Mouse (Mus musculus) urinary bladder, postnatal 36 days (tissue): ENCODE measurements around the gene Wnt7b.

ENCODE experiments used
- DNase-seq, 2 experiments: peaks; one replicate each; pipeline ENCODE4 v3.0.0; 2022; ENCODE audit warnings: low spot score in 2 of 2, mixed read lengths in 1 of 2

Gene Wnt7b

DNA sequence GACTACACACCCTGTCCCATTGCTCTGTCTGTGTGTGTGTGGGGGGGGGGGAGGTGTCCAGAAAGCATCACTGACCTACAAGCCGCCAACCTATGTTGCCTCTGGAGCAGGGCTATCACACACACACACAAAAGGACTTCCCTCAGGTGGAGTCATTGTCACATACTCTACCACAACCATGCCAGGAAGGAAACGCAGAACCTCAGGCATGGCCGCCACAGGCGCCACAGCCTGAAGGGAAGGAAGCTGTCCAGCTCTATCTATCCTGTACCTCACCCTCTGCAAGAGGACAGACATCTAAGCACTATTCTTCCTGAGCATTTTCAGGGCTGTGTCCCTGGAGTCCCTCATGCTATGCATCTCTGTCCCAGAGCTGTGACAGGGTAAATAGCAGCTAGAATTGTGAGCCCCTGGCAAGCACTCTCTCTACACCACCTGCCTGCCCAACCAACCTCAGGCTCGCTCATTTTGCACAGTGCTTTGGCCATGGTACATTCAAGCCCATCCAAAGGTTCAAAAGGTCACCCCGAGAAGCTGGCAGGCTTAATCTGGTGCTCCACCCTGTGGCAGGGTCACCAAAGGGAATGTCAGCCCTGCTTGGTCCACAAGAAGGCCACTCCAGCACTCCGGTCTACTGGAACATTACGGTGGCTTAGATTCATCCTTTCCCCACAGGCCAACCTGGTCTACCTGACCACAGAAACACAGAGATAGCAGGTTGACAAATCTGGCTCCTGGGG, 12.1 kb downstream of the Wnt7b start:
- DNase-seq = no peak

DNA sequence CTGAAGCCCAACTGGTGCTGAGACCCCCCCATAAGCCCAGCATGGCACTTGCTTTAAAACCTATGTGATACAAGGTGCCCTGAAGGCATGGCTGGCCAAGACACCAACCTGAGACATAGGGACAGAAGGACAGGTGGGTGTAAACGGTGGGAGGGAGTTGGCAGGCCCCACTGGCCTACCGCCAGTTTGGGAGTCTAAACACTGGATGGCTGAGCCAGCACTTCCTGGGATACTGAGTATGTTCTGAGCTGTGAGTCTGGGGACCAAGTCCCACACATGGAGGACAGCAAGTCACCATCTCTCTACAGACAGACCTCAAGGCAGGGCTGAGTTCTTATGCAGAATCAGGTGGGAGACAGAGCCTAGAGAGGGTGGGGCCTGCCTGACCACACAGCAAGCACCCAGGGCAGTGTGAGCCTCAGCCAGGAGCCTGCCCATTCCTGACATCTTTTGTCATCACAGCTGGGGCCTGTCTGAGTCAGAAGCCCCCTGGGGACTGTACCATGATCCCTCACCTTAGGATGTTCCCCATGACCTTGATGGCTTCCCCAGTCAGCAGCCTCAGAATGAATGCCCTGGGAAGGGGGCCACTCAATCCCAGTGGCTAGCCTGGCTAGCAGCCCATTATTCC, 13.0 kb downstream of the Wnt7b start:
- DNase-seq = no peak

DNA sequence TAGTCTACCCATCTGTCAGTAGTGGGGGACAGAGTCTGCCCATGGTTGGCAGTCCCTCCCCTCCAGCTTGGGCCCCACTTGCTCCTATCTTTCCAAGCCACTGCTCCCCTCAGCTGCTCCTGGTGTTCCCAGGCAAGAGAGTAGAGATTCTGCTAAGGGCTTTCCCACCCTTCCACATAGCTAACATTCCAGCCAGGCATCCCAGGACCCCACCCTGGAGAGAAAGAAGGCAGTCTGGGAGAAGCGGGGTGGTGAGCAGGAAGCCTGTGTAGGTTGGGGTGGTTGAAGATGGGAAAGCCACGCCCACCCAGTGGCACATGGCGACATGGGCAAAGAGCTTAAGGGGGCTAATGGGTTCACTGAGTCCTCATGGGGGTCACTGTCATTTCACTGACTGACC, 13.9 kb downstream of the Wnt7b start:
- no peak for DNase-seq

DNA sequence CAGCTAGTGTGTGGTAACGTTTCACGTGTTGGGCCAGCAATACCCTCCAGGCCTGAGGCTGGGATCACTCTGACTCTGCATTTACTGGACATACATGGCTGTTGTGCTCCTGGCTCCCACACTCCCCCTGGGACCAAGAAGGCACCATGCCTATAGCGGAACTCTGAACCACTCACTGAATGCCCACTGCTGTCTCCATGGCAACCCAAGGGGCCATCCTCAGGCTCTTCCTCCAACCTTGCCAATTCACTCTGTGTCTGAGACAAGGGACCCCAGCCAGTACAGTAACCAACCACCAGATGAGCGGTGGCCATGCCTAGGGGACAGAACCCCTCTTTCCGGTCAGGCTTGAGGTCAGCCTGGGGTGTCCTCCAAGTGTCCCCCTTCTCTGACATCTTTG, 17.3 kb downstream of the Wnt7b start:
- DNase-seq = no peak

DNA sequence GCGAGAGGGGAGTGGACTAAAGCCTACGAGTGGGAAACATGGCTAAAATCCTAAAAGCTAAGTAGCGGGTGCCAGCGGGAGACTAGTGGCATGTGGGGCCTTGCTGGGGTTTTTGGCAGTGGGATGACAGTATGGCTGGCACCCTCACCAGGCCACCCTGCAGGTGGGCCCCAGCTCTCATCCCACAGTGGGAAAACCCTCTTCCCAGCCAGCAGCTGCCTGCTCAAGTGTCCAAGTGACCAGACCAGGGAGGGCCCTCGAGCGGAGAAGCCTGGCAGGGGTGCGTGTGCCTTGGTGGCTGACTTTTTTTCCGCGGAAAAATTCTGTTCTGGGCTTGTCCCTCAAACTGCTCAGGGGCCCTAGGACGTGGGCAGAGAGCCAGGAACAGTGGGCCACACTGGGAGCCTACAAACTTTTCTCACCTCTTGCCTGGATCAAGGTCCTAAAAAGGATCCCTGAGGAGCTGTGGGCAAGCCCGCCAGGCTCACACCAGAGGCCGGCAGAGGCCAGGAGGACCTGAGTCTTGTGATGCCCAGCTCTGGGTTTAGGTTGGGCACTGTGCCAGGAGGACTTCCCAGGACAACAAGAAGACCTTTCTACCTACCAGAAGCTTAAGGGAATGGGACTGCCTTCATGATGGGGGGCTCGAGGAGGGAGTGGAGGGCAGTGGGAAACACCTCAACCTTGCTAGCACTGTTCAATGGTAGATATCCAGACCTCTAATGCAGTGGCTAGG, 18.1 kb downstream of the Wnt7b start:
- DNase-seq = no peak

DNA sequence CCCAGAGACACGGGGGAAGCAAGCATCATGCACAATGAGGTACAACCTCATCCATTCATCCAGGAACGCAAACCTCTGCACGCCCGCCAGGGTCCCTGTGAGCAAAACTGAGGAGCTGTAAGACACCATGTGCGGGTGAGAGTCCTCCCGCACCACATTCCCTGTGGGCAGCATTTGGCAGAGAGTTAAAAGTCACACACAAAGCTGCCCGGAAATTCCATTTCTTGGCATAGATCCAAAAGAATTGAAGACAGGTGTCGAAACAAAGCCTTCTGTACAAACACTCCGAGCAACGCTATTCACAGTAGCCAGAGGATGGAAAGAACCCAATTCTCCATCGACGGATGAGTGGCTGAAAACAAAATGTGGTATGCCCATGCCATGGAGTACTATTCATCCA, 20.3 kb downstream of the Wnt7b start:
- DNase-seq = no peak

GRCm38 (mm10) chr15:85560830-85561229, 21.4 kb downstream of the Wnt7b start:
- DNase-seq = no peak

DNA sequence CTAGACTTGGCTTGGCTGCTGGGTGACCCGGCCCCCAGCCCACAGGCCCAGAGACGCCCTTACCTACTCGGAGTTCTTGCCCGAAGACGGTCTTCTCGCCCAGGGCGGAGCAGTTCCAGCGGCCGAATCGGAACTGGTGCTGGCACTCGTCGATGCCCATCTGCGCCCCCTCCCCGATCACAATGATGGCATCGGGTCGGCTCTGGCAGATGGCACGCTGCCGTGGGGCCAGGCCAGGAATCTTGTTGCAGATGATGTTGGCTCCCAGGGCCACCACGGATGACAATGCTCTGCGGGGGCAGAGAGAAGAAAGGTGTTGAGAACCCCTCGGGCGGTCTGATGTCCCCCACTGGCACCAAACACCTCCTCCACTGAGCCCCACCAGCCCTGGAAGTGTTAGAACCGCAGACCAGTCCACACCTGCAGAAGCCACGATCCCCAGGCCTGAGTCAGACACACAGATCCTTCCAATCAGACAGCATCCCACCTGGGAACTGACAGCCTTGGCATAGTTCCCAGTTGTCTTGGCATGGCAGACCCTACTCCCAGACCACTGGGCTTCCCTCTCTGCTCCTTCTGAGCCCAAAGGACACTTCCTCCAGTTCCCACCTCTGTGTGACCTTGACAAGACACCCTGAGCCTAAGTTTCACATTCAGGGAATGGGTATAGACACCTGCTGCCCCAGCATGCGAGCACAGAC, 23.3 kb downstream of the Wnt7b start:
- DNase-seq = no peak

GRCm38 (mm10) chr15:85555799-85556198, 26.5 kb downstream of the Wnt7b start:
- DNase-seq = peak in 1 of 2 experiments; percentile 50

DNA sequence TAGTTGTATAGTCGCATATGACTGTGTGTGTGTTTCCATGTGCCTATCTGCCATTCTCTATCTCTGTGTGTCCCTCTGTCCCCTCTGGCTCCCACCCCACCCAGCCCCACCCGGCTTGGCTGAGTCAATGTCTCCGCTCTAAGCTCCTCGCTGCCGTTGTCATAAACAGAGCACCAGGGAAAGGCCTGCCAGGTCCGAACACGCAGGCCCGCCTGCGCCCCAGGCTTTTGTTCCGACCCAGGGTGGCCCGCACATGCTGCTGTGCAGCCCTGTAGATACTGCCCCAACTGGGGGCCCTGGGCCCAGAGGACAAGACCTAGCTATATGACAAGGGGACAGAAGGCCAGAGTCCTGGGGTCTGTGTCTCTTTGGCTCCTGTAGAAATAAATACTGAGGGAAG, 28.9 kb downstream of the Wnt7b start:
- peak; percentile 48 to 63 for DNase-seq

DNA sequence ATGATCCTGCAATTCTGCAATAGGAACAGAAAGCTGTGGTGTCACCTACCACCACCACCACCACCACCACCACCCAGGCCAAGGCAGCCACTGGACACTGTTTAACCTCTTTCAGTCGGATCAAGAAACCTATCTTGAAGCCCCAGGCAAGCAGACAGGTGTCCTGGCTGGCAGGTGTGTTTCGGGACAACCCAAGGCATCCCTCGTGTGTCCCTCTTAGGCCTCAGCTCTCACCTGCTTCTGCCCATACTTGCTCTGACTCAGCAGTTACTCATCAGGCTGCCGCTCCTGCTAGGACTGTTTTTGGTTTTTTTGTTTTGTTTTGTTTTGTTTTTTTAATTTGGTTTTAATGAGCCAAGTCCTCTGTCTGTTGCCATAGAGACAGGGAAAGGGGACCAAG, 35.8 kb downstream of the Wnt7b start:
- DNase-seq = no peak

DNA sequence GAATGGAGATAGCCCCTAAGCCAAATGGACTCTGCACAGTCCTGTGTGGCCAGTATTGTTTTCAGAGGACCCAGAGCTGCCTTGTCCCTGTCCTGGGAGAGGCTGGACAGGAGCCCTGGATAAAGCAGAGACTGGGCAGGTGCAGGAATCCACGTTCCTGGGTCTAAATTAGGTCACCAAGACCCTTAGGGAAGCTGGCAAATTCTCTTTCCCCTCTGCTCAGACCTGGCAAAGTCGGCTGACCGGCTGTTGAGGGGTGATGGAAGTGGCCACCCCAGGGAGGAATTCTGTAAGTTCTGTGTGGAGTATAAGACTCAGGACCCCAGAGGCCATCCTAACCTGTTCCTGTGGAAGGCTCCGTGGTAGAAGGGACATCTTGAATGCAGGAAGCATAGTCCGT, 36.9 kb downstream of the Wnt7b start:
- no peak for DNase-seq

GRCm38 (mm10) chr15:85538170-85538569, 44.1 kb downstream of the Wnt7b start:
- no peak for DNase-seq

GRCm38 (mm10) chr15:85537151-85537550, 45.1 kb downstream of the Wnt7b start:
- DNase-seq = no peak

- no peak for DNase-seq
Measured at GRCm38 (mm10) chr15:85534646-85535045, 47.6 kb downstream of the Wnt7b start.

DNA sequence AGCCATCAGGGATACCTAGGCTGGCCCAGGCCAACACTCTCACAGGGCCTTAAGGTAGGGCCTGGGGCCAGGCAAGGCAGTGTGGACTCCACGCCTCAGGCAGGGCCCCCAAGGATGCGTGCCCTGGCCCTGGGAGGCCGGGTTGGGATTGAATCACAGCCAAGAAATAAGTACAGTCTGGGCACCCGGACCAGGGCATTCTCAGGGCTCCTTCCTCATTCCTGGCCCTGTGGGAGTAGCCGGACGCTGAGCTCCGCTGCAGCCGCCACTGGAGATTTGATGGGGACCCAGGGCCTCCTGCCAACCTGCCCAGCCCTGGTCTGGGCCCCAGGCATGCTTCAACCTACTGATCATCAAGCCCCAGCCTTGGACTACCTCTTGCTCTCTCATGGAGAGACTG, 48.1 kb downstream of the Wnt7b start:
- DNase-seq = no peak

GRCm38 (mm10) chr15:85532063-85532462, 50.2 kb downstream of the Wnt7b start:
- DNase-seq = no peak

DNA sequence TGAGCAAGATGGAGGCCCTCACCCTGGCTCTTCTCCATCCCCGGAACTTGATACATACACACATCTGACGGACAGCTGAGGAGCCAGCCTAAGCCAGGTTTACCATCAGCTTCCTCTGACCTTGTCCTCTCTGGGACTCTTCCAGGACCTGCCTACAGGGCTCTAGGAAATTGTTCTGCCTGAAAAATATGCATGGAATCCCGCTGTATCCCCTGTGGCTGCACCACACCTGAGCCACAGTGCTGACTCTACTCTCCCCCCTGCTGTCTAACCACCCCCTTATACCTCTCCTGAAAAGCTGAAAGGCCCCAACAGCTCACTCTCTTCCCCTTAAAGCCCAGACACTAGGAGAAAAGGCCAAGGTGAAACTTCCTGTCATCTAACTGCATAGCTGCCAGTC, 52.4 kb downstream of the Wnt7b start:
- no peak for DNase-seq

DNA sequence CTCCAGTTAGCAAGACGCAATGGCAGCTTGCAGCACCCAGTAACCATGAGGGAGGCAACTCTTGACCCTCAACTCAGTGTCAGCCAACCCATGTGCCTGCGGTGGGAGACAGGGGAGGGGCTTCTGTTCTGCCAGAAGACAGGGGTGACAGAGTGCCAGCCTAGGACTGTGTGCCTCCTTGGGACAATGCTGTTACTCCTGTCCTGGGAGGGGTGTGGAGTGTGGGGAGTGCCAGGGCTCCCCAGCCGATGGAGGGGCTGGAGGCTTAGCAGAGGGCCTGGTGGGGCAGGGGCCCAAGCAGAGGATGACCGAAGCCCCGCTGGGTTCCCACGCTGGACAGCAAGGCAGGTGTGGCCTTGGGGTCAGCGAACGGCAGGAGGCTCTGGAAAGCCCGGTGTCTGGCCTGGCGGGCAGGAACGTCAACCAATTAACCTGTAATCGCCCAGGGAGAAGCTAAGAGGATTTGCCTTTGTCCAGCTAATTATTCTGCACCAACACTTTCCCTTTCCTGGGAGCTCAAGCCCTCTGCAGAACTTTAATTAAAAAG, 57.8 kb downstream of the Wnt7b start:
- no peak for DNase-seq

DNA sequence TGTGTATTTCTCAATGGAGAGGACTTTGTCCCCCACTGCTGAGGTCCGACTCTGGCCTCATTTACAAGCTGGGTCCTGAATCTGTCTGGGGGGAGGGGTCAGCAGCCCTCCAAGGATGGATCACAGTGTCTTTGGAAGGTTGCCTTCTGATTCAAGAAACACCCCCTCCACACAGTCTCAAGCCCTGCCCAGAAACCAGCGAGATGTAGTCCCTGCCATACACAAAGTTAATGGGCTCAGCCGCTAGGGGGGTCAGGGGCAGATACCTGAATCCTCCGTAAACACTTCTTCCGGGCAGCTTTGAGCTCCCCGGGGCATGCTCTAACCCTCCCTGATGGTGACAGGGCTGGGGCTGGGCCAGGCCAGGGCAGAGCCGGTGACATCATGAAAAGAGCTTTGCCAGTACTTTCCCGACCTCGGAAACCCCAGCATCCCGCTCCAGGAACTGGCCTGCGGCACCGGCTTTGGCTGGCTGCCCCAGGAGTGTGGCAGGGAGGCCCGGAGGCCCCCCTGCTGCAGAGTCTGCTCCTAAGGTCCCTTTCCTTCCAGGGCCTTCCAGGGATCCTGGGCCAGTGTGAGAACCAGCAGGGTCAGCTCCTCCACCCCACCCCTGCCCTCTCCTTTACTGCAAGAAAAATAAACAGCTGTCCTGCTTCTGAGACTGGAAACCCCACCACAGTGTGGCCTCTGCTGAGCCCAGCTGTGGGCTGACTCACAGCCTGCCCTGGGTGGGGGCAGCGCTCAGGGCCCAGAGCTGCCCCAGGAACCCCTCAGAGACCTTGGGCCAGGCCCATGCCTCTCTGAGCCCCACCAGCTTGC, 58.9 kb downstream of the Wnt7b start:
- DNase-seq = no peak

DNA sequence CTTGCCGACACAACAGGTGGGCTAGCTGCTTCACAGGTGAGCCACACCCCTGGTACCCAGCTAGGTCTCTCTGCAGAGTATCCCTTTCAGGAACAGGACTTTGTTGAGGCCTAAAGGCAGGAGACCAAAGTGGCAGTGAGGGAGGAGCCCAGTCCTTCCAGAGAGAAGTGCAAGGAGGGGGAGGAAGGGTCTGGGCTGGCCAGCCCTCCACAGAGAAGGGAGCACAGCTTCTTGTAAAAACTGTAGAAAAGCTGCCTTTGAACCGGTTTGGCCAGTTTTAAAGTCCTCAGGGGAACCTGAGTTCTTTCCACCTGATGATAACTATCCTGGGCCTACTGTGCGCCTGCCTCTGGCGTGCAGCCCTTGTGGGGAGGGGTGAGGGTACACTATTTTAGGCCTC, 62.8 kb downstream of the Wnt7b start:
- DNase-seq = no peak
